Mouse (Mus musculus) urinary bladder, postnatal 4 days (tissue): ENCODE data around the gene Stk38l.
"Not testable (repeated sequence)": the region's sequence is repeated elsewhere in the genome, so short reads cannot be mapped to it uniquely, and the experiment has no call there.

Source experiments
- DNase-seq, 2 experiments: peaks; one replicate each; pipeline ENCODE4 v3.0.0; 2021 to 2022; ENCODE audit warnings: low spot score in 2 of 2

Gene Stk38l

DNA sequence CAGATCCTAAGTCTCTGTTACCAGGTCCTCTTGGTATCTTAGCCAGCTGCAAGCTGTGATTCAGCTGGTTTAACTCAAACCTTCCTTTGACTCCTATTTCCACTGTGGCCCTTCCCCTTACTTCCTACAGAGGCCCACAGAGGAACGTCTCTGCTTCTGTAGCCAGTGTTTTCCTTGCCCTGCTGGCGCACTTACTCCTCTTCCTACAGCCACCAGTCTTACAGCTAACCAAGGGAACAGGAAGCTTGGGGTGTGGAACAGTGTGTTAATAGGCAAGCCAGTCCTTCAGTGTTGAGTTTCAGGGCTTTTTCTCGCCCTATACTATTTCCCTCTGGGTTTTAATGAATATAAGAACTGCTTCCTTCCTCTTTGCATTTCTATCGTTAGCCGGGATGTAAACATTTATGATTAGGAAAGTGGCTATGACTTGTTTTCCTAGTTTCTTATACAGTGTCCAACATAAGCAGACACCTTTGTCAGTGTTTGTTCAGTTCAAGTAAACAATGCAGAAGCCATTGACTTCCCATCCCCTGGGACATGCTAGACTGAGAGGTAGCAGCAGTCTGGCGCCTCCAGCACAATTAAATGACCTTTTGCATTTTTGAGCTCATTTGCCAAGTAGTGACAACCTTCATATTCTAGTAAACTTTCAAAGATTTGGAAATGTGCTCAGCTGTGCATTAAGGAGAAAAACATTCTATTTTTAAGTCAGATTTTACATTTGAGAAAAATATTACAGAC lies 45.4 kb downstream of the Stk38l start:
- DNase-seq: no peak

DNA sequence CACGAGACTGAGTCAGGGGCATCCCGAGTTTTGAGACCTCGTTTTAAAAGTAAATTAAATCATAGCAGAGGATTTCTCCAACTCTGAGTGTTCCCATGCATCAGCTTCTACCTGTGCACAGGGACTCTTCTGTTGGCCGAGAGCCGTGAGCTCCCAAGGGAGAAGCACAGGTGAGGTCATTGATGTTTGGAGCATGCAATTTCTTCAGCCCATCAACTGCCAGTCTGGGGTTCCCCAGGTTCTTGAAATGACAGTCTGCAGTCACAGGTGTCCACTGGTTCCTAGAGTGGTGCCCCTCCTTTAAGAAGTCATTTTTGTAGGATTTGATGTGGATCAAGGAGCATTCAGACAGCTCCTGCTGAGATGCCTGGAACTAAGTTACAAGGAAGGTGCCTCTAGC lies 46.0 kb downstream of the Stk38l start:
- DNase-seq: no peak

DNA sequence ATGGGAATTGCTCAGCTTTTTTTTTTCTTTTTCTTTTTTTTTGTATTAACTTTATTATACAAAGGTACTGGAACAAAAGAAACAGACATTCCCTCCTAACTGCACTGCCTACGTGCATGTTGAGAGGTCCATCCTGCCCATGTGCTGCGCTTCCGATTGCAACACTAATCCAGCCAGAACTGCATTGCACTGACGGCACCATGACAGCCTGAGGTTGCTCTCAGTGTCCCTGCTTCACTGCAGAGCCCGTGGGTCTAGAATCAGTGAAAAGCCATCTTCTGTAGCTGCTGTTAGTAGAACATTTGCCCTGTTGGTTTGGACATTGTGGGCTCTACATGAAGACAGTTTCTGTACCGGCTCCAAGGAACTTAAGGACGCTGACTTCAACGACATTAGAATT lies 51.1 kb downstream of the Stk38l start:
- DNase-seq: not testable (repeated sequence)

DNA sequence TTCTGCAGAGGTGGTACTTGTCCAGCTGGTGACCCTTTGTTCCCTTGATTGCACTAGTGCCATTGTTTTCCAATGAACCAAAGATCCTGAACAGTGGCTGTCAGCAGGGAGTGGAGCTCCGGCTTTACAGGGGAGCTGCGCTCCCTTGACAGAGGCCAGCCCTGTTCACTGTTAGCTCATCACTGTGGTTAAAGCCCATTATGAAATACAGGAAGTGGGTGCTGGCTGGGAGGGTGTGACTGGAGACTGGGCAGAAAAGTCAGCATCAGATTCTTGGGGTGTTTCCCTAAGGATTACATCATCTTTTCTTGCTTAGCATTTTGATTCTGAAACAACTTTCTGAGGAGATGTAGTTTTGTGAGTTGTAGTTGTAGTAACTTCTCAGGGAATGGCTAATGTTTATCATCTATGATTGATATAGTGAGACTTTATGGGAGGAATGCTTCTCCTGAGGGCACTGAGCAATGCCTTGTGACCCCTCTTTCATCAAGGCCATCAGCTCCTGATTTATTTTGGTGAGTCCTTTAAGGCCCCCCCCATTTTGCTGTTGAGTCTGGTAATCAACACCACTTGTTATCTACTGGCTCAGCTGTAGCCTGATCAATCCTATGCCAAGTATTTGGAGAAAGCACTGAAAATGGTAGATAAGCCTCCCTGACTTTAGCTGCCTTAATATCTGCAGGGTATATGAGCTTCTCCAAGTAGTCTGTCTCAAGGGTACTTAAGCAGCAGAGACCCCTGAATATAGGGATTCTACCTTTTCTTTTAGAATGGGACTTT lies 52.0 kb downstream of the Stk38l start:
- no peak for DNase-seq

DNA sequence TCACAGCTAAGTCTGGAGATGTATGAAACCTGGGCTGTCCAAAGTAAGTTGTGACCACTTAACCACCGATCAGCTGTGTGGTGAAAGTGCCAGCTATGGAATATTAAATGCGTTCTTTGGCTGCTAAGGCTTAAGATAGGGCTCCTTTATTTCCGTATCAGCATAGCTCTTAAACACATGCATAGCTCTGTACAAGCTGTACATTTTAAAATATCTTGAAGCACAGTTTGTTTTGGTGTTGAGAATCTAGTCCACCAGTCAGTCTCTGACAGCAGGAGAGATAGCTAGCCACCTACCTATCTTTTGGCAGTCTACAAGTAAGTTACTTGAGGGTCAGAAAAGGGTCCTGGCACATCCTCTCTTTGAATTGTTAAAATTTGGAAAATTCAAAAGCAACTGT lies 53.3 kb downstream of the Stk38l start:
- DNase-seq: no peak

DNA sequence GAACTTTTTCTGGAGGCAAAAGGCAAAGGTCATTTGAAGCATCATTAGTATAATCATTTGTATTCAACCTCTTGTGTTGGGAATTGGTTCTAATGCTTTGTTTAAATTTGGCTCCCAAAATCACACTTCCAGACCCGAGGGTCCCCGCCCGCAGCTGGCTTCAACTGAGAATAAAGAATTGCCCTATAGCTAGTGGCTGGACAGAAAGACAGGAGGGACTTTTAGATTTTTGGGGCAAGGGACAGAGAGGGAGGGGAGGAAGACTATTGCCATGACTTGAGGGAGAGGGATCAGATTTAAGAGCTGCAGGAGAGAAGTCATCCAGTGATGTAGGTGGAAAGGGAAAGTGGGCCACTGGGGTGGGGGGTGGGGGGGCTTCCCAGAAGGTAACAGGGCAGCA lies 56.8 kb downstream of the Stk38l start:
- no peak for DNase-seq

DNA sequence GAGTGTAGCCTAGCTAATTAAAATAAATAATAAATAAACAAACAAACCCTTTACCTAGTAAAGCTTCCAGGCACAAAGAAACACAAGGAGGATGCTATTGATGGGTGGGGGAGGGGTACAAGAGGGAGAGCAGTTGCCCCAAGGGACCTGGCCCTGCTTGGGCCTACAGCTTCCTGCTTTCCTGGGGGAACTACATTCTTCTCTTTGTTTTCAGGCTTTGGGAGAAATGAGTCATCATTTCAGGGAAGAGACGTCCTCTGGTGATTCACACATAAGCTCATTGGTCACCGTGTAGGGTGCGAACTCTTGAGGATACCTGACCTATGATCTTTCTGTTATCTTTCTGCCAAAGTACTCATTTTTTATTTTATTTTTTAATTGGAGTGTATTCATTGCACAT lies 68.7 kb downstream of the Stk38l start:
- DNase-seq: no peak

DNA sequence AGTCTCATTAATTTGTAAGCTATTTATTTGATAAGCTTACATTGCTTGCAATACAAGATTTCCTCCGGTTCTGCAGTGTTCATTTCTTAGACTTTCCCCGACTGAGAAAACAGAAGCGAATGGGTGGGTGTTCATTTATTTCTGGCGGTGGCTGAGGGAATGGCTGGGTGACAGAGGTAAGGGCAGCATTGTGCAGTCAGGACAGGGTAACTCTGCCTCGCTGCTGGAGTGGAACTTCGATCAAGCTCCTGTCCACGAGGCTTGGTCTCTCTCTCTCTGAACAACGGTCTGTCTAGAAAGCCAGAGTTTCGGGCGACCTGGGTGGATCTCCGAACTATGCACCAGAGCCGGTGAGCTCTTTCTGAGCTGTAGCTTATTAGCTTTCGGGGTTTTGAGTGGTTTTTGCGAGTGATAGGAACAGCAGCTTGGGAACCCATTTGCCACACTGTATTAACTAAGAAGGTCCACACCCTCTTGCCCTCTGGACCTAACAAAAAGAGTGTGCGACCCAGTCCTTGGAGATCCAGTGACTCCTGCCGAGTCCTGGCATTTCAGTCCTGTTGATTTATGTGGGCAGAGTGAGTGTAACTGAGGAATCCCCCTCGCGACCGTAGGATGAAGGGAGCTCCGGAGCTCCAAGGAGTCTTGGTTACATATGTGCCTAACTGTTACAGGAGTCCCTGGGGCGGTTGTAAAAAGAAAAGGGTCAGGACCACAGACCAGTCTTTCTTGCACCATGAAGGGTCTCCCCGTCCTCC lies 70.5 kb downstream of the Stk38l start:
- DNase-seq: no peak

DNA sequence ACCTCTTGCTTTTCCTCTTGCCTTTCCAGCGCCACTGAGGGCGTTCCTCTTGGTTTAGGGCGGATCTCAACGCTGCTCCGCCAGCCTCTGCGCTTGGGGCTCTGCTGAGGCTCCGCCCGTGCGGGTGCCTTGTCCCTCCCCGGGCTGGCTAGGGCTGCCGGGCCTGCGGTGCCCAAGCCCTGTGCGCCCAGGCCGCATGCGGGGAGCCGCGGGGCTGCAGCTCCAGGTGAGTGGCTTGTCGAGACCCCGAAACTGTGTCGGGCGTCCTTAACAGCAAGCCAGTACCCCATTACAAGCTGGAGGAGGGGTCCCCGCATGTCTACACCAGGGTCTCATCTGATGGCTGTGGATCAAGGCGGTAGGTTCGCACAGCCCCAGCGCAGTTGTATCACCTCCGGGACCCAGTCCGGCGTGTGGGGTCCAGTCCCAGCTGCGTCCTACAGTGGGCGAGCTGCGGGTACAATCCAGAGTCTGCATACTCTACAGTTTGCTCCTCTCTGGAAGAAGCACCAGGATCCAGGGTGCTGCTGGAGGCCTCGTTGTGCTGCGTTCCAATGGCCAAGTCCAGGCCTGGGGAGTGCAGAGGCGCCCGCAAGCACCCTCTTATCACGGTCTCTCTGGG lies 71.2 kb downstream of the Stk38l start, which contains the start of gene Arntl2:
Arntl2 (plus strand) TSS at position 132 of the 622 bp plus-strand sequence.
- DNase-seq: peak; percentile 65 to 75

DNA sequence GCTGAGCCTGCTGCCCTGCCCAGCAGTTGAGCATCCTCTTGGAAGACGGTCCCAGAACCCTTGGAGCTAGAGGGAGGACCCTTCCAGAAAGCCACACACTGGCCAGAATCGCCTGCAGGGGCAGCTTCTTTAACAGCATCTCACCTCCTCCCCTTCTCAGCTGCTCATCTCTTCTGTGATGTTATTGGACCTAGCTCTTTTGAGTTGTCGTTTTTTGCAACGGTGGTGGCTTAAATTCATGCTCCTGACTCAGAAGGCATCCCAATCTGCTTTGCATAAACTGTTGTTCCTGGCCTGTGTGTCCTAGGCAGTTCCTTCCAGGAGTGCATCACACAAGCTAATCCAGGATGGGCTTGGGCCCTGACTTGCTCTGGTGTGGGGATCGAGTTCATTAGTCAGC lies 72.7 kb downstream of the Stk38l start:
- DNase-seq: no peak

DNA sequence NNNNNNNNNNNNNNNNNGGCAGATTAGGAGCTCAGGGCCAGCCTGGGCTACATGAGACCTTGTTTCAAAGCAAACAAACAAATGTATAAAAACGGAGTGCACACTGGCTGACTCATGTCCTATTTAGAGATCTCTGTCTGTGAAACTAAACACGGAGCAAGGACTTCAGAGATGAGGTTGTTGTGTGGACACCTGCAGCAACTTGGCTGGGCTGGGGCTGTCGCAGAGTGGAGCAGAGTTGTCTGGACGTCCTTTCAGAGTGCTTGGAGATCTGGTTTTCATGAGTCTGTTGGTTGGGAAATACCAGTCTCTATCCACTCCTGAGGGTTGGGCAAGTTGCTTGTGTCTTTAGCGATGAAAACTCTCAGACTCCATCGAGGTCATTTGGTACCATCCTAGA lies 85.2 kb downstream of the Stk38l start:
- peak in 1 of 2 experiments; percentile 25 for DNase-seq

DNA sequence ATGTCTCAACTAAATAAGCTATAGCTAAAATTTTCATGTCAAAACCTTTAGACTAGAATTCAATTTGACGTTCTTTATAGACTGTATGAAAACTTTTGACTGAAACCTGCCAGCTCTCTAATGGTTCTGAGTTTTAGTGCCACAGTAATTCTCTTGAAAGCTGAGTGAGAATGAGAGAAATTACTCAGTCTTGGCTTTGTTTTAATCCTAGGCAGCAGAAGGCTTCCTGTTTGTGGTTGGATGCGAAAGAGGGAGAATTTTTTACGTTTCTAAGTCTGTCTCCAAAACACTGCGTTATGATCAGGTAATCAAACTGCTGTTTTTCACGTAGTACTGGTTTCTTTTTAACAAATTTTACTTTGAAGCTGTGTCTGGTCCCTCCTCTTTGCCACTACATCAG lies 88.2 kb downstream of the Stk38l start:
- no peak for DNase-seq

DNA sequence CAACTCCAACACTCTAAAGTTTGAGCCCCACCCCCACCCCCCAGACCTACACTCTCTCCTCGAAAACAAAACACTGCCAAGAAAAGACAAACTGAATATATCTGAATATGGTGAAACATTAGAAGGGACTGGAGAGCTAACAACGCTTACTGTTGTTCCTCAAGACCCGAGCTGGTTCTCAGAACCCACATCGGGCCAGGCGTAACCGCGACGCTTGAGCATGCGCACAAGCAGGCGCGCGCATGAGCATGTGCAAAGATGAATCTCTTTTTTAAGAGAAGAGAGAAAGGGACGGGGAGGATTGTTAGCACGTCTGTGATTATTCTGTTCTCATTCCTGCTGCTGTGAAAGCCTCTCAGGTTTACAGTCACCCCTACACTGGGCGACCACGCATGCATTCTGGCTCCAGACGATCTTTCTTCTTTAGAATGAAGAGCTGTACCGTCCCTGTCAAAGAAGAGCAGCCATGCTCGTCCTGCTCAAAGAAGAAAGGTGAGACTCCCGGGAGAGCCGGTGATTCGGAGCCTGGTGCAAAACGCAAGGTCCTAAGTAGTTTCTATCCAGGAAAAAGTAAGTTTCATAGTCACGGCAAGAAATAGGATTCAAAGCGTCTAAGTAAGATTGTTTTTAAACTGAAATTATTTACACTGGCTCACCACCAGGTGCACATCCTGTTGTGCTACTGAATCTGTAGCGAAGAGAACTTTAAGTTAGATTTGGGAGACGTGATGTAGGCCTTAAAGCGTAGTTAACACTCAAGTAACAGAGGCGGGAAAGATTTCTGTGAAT lies 95.6 kb downstream of the Stk38l start:
- no peak for DNase-seq

DNA sequence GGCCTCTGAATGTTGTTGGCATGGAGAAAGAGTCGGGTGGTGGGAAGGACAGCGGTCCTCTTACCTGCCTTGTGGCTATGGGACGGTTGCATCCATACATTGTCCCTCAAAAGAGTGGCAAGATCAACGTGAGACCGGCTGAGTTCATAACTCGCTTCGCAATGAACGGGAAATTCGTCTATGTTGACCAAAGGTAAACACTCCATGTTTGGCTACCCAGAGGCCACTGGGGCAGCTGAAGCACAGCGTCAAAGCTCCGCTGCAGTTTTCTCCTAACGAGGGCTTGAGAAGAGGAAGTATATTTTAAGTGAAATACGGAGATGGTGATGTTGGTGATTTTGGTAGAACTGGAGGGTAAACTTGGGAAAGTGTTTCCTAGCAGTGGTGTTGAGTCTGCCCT lies 97.2 kb downstream of the Stk38l start:
- no peak for DNase-seq

DNA sequence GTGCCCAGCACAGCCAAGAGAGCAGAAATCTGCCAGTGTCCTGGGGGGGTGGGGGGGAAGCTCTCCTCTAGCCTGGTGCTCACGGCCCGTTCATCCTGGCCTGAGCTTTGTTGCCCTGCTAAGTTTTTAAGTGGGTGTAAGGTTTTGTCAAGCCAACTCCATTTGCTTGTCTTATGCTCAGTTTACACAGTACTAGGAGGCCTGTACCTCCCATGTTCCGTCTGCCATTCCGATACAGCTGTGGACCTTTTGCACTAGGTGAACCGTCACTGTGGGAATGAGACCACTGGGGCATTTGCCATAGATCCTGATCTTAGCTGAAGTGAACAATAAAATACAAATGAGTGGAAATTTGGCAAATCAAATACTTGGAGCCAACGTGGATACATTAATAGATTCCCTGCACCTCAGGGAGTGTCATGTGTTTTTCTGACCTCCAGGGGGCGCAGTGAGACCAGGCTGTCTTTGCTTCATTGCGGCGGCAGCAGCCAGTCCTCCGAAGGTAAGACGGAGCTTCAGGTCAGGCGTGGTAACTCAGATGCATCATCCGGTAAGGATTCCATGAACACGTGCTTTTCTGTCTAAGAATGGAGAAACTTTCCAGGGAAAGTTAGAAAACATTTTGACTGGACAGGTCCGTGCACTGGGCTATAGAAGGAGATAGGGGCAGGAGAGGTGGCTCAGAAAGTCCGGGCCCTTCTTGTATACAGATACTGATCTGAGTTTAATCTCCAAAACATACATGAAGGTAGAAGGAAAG lies 100.1 kb downstream of the Stk38l start:
- peak; percentile 37 to 76 for DNase-seq

DNA sequence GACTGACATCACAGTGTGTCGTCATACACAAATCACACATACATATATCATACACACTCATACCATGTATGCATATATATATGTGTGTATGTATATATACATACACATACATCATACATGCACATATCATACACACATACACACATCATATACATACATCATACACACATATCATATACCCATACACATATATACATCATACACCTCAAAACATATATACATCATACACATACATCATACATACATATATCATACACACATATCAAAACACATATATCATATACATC lies 100.6 kb downstream of the Stk38l start:
- DNase-seq: no peak
